Mouse (Mus musculus): ENCODE results near the gene Rwdd2a. TPM values are rescaled to one million over a fixed set of nuclear protein-coding genes. Genes with fewer than 3 reads are reported as not detected.

The Rwdd2a gene
- 112 TPM for polyA plus RNA-seq (2014; fragmentation: Illumina TruSeq; extraction: RNeasy Lipid Tissue Mini Kit (QIAGEN cat#74804); ENCODE audit: low read depth, low replicate concordance)

DNA sequence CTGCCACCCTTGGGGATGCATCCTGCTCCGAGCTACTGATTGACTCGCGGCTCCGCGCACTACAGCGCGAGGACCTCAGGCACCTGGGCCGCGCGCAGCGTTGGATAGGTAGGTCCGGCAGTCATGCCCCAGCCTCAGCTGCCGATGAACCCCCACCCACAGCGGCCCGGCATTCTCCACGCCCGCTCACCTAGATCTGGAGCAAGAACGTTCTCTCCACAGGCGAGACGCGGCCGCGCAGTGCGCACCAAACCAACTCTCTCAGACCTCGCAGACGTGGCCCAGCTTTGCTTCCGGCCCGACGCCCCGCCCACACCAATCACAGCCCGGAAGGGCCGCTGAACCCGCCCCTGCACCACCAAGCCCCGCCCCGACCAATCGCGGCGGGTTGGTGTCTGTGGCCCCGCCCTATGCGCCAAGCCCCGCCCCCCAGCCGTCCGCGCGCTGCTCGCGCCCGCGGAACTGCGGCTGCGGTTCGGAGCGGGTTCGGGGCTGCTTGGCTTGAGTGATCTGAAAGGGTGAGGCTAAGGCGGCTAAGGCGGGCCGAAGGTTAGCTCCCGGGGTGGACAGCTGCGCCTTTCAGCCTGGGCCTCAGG, at the start of gene Rwdd2a, which contains the start of gene Pgm3:
Rwdd2a (plus strand) TSS at position 452 of the 596 bp plus-strand sequence.
Pgm3 (minus strand) TSS at position 303 of the 596 bp plus-strand sequence.

Other genes starting within 250 kb of the Rwdd2a start
- 1.2 TPM for gene Ube2cbp, start 107.0 kb upstream of the Rwdd2a start, polyA plus RNA-seq (2014; fragmentation: Illumina TruSeq; extraction: RNeasy Lipid Tissue Mini Kit (QIAGEN cat#74804); ENCODE audit: low read depth, low replicate concordance)
- gene Dop1a, start 104.8 kb upstream of the Rwdd2a start, polyA plus RNA-seq (2014; fragmentation: Illumina TruSeq; extraction: RNeasy Lipid Tissue Mini Kit (QIAGEN cat#74804); ENCODE audit: low read depth, low replicate concordance): 47.3 TPM
- gene Pgm3, start 149 bp upstream of the Rwdd2a start, polyA plus RNA-seq (2014; fragmentation: Illumina TruSeq; extraction: RNeasy Lipid Tissue Mini Kit (QIAGEN cat#74804); ENCODE audit: low read depth, low replicate concordance): 13.3 TPM
- 415 TPM for gene Me1, start 124.0 kb downstream of the Rwdd2a start, polyA plus RNA-seq (2014; fragmentation: Illumina TruSeq; extraction: RNeasy Lipid Tissue Mini Kit (QIAGEN cat#74804); ENCODE audit: low read depth, low replicate concordance)
- 15.7 TPM for gene Prss35, start 171.7 kb downstream of the Rwdd2a start, polyA plus RNA-seq (2014; fragmentation: Illumina TruSeq; extraction: RNeasy Lipid Tissue Mini Kit (QIAGEN cat#74804); ENCODE audit: low read depth, low replicate concordance)

Measured in testis, adult 10 weeks (tissue).